Mouse (Mus musculus): ENCODE results near the gene Znrd1as.

The Znrd1as gene

DNA sequence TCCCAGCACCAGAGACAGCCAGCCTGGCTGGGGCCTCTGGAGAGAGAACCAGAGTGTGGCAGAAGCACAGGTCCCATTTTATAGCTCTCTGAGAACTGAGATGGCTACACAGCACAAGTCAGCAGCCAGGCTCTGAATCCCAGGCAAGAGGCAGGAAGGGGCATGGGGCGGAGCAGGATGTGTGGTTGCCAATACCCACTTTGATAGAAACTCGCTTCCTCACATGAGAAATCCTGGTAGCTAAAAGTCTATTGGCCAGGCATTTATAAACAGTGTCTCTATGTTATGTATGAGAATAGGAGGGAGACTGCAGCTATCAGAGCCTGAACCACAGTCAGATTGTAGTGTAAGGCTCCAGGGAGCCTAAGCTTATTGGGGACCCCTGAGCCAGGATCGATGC lies 14.4 kb downstream of the Znrd1as start:
- POLR2A ChIA-PET: interaction anchor here (0.6 to 13.6 kb wide), 89 partner anchors 9 to 1134 kb away, joined by 3 to 424 read pairs (median 6); partner anchors contain the start of genes 2410137M14Rik (in 4 of the 4), H2-M5 (in 4 of the 4), Znrd1 (in 4 of the 4) and Znrd1as (in 4 of the 4)
- CTCF ChIA-PET: interaction anchor here in 3 of 4 experiments (0.8 to 1.3 kb wide), 10 partner anchors 8 to 77 kb away, joined by 3 to 6 read pairs (median 4); partner anchors contain the start of genes Gabbr1 (in 2 of the 3), 2410137M14Rik (in 1 of the 3) and H2-M5 (in 1 of the 3)

GRCm38 (mm10) chr17:36973271-36973787 lies 14.9 kb downstream of the Znrd1as start:
- CTCF ChIA-PET: interaction anchor here in 3 of 4 experiments (0.8 to 1.3 kb wide), 10 partner anchors 8 to 77 kb away, joined by 3 to 6 read pairs (median 4); partner anchors contain the start of genes Gabbr1 (in 2 of the 3), 2410137M14Rik (in 1 of the 3) and H2-M5 (in 1 of the 3)
- POLR2A ChIA-PET: interaction anchor here (0.6 to 13.6 kb wide), 91 partner anchors 9 to 1135 kb away, joined by 3 to 424 read pairs (median 6); partner anchors contain the start of genes 2410137M14Rik (in 4 of the 4), H2-M5 (in 4 of the 4), Znrd1 (in 4 of the 4) and Znrd1as (in 4 of the 4)

DNA sequence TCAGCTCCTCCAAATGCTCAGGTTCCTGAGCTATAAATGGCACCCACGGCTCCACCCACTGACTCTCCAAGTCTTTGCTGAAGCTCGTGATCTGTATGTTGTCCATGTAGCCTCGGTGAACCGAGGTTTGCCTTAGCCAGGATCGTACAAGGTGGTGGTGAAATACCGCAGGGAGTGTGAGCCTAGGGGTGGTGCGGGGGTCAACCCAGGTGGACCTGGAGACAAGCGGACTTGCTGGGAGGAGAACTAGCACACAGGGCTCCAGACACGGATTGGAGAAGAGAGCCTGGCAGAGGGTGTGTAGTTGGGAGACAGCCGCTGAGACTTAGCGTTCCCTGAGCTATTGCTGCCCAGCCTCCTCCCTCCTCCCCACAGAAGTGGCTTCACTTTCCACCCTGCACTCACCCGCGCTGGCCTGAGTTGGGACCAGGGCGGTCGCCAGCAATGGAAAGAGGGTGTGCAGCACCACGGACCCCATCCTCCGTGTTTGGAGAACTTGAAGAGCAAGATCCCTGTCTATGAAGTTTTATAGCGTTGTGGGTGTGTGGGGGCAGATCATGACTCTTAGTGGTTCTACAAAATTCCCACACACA lies 22.9 kb downstream of the Znrd1as start, which contains the start of gene 2410137M14Rik:
2410137M14Rik (minus strand) TSS at position 17 of the 593 bp plus-strand sequence.
- POLR2A ChIA-PET: interaction anchor here (0.5 to 10.9 kb wide), 66 partner anchors 8 to 209 kb away, joined by 3 to 469 read pairs (median 9); partner anchors contain the start of genes Gabbr1 (in 4 of the 4), H2-M5 (in 3 of the 4), Trim26 (in 2 of the 4) and Zfp57 (in 2 of the 4)
- CTCF ChIA-PET: interaction anchor here in 2 of 4 experiments (0.8 to 2.1 kb wide), 5 partner anchors 9 to 157 kb away, joined by 3 to 7 read pairs (median 3); no protein-coding TSS in a partner anchor

DNA sequence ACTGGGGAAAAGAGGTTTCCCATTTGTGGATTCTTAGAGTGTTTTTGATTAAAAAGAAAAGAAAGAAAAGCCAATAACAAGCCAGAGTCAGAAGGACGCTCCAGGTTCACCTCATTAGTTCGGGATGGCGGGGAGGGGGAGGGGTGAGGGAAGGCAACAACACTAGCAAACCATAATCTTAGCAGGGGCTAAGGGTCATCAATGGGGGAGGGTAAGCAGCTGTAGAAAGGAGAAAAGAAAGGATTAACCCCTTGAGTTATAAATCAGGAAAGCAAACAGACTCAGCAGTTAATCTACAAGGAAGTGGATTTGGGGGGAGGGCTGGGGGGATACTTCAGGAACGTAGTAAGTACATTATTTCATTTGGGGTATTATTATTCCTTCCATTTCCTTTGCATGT lies 23.5 kb downstream of the Znrd1as start:
- ChIA-PET POLR2A (interaction anchor here (0.6 to 10.9 kb wide), 66 partner anchors 7 to 209 kb away, joined by 3 to 469 read pairs (median 9); partner anchors contain the start of genes Gabbr1 (in 4 of the 4), H2-M5 (in 2 of the 4), Trim26 (in 2 of the 4) and Zfp57 (in 2 of the 4)), CTCF (interaction anchor here in 2 of 4 experiments (0.7 to 2.1 kb wide), 5 partner anchors 15 to 158 kb away, joined by 3 to 7 read pairs (median 3); no protein-coding TSS in a partner anchor)

GRCm38 (mm10) chr17:36982253-36983155 lies 24.1 kb downstream of the Znrd1as start:
- ChIA-PET CTCF (interaction anchor here in 2 of 4 experiments (0.7 to 2.1 kb wide), 5 partner anchors 15 to 159 kb away, joined by 3 to 7 read pairs (median 3); no protein-coding TSS in a partner anchor), POLR2A (interaction anchor here (0.6 to 10.9 kb wide), 70 partner anchors 9 to 215 kb away, joined by 3 to 469 read pairs (median 7); partner anchors contain the start of genes Gabbr1 (in 4 of the 4), Trim26 (in 2 of the 4), Zfp57 (in 2 of the 4) and Znrd1 (in 2 of the 4))

- POLR2A ChIA-PET: interaction anchor here (0.5 to 10.9 kb wide), 35 partner anchors 8 to 908 kb away, joined by 3 to 469 read pairs (median 5); partner anchors contain the start of genes 2410137M14Rik (in 1 of the 4), Gabbr1 (in 1 of the 4), Ppp1r11 (in 1 of the 4) and Trim26 (in 1 of the 4)
- CTCF ChIA-PET: interaction anchor here in 2 of 4 experiments (0.5 to 1.0 kb wide), 2 partner anchors 55 to 96 kb away, joined by 3 to 6 read pairs; no protein-coding TSS in a partner anchor
Observed at GRCm38 (mm10) chr17:36988475-36988874, 30.1 kb downstream of the Znrd1as start.

DNA sequence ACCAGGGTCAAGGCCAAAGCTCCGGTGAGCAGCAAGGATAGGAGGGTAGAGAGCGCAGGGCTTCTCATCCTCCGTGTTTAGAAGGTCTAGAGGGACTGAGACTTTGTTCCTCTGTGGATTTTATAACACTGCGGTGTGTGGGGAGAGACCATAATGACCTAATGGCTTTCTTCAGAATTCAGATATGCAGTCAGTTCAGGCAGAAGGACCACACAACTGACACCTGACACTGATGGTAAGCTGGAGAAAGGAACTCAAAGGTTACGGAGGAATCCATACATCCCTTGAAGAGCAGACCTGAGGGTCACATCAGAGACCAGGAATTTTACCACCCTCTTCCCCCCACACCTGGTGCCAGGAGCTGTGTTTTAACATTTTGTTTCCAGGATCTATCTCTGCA lies 31.0 kb downstream of the Znrd1as start, which contains the start of gene H2-M5:
H2-M5 (minus strand) TSS at position 101 of the 400 bp plus-strand sequence.
- ChIA-PET CTCF (interaction anchor here in 3 of 4 experiments (0.6 to 1.1 kb wide), 5 partner anchors 14 to 96 kb away, joined by 3 to 5 read pairs (median 3); no protein-coding TSS in a partner anchor), POLR2A (interaction anchor here (0.5 to 10.9 kb wide), 40 partner anchors 8 to 94 kb away, joined by 3 to 469 read pairs (median 4); partner anchors contain the start of genes 2410137M14Rik (in 3 of the 4), Znrd1 (in 2 of the 4), Znrd1as (in 2 of the 4) and Mog (in 1 of the 4))

- ChIA-PET POLR2A (interaction anchor here in 2 of 4 experiments (0.9 to 32.1 kb wide), 16 partner anchors 6 to 56 kb away, joined by 3 to 469 read pairs (median 10); partner anchors contain the start of genes 2410137M14Rik (in 2 of the 2), H2-M5 (in 1 of the 2), Mog (in 1 of the 2) and Zfp57 (in 1 of the 2)), CTCF (interaction anchor here in 1 of 4 experiments (1.1 kb wide), 1 partner anchor 76 kb away, joined by 5 read pairs; no protein-coding TSS in a partner anchor)
Observed at GRCm38 (mm10) chr17:36990630-36991029, 32.2 kb downstream of the Znrd1as start.

- POLR2A ChIA-PET: interaction anchor here (0.7 to 32.1 kb wide), 26 partner anchors 8 to 213 kb away, joined by 3 to 469 read pairs (median 6); partner anchors contain the start of genes 2410137M14Rik (in 3 of the 4), H2-M5 (in 1 of the 4), Trim26 (in 1 of the 4) and Zfp57 (in 1 of the 4)
- CTCF ChIA-PET: interaction anchor here (0.6 to 1.2 kb wide), 6 partner anchors 9 to 1113 kb away, joined by 3 to 5 read pairs (median 3); partner anchors contain the start of genes 2410137M14Rik (in 1 of the 4) and Dhx16 (in 1 of the 4)
Observed at GRCm38 (mm10) chr17:36992336-36993104, 34.1 kb downstream of the Znrd1as start.

GRCm38 (mm10) chr17:36993770-36994325 lies 35.5 kb downstream of the Znrd1as start:
- ChIA-PET POLR2A (interaction anchor here (0.5 to 32.1 kb wide), 31 partner anchors 8 to 90 kb away, joined by 3 to 469 read pairs (median 6); partner anchors contain the start of genes 2410137M14Rik (in 3 of the 4), H2-M5 (in 1 of the 4) and Ppp1r11 (in 1 of the 4)), CTCF (interaction anchor here in 2 of 4 experiments (0.6 to 0.7 kb wide), 2 partner anchors 35 to 56 kb away, joined by 3 to 4 read pairs; no protein-coding TSS in a partner anchor)

DNA sequence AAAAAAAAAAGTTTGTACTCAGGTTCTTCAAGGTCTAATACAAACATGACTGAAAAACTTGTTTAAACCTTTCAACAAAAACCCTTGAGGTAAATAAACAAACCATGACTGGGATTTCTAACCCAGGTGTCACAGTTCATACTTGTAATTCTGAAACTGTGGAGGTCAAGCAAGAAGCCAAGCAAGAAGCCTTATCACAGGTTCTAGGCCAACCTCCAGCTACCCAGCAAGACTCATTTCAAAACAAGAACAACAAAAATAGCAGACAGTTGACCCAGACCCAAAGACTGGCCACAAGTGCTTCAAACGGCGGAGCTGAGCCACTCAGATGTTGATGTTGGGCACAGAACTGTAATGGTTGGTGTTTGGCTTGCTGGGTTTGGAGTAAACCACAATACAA lies 36.1 kb downstream of the Znrd1as start:
- POLR2A ChIA-PET: interaction anchor here (0.5 to 32.1 kb wide), 29 partner anchors 8 to 159 kb away, joined by 3 to 469 read pairs (median 11); partner anchors contain the start of genes 2410137M14Rik (in 4 of the 4), H2-M5 (in 1 of the 4), Ppp1r11 (in 1 of the 4) and Znrd1 (in 1 of the 4)
- CTCF ChIA-PET: interaction anchor here in 1 of 4 experiments (1.2 kb wide), 1 partner anchor 22 kb away, joined by 6 read pairs; no protein-coding TSS in a partner anchor

- ChIA-PET POLR2A (interaction anchor here (0.7 to 32.1 kb wide), 44 partner anchors 8 to 88 kb away, joined by 3 to 469 read pairs (median 7); partner anchors contain the start of genes 2410137M14Rik (in 4 of the 4), Znrd1 (in 3 of the 4), Znrd1as (in 3 of the 4) and Gabbr1 (in 2 of the 4)), CTCF (interaction anchor here in 2 of 4 experiments (0.7 to 1.3 kb wide), 3 partner anchors 23 to 85 kb away, joined by 3 to 6 read pairs (median 4); no protein-coding TSS in a partner anchor)
Observed at GRCm38 (mm10) chr17:36995448-36995847, 37.1 kb downstream of the Znrd1as start.

DNA sequence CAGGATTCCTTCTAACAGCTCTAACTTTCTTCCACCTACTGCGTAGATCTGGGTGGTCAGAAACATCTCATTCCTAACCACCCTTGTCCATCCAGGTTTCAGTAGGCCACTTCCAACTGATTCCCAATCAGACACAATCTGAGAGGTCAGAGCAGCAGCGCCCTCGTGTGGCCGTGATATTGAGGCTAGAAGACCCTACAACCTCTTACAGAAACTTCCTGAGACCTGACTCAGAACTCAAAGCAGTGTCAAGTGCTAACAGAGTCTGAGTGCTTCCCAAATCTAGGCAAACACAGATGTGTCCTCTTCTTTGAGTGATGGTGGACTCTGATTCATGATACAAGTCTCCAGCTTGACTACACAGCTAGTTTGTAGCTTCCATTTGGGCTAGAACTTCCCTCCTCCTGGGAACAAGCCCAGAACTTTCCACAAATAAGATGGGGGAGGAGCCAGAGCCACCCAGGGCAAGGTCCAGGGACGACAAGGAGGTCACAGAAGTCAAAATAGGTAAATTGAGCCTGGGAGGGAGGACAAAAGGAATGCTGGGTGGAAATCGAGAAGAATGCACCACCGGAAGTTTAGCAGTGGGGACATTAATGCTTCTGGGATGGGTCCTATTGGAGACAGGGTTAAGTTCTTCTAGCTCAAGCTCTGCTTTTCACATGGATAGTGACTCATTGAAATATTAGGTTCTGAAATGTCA lies 38.8 kb downstream of the Znrd1as start:
- CTCF ChIA-PET: interaction anchor here in 3 of 4 experiments (0.7 to 1.5 kb wide), 11 partner anchors 10 to 1208 kb away, joined by 3 to 6 read pairs (median 3); partner anchors contain the start of genes Znrd1 (in 1 of the 3) and Znrd1as (in 1 of the 3)
- POLR2A ChIA-PET: interaction anchor here (0.5 to 32.1 kb wide), 81 partner anchors 8 to 1078 kb away, joined by 3 to 469 read pairs (median 5); partner anchors contain the start of genes 2410137M14Rik (in 4 of the 4), Gabbr1 (in 4 of the 4), H2-M5 (in 3 of the 4) and Mog (in 2 of the 4)

DNA sequence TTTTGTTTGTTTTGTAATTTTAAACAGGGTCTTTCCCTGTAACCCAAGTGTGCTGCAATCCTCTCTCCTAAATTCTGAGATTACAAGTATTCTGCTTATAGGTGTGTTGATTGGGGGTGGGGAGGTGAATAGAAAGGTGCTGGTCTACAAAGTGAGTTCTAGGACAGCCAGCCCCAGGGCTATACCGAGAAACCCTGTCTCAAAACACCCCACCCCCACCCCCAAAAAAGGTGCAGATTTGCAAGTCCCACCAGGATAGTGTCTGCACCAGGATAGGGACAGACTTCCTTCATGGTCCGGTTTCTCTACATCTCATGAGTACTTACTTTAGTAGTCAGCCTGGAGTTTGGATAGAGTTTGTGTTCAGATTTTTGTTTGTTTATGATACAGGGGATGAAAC lies 40.1 kb downstream of the Znrd1as start:
- CTCF ChIA-PET: interaction anchor here in 2 of 4 experiments (1.0 to 1.5 kb wide), 2 partner anchors 9 to 51 kb away, joined by 3 read pairs; no protein-coding TSS in a partner anchor
- POLR2A ChIA-PET: interaction anchor here (0.5 to 32.1 kb wide), 45 partner anchors 9 to 217 kb away, joined by 3 to 469 read pairs (median 11); partner anchors contain the start of genes 2410137M14Rik (in 3 of the 4), H2-M5 (in 3 of the 4), Znrd1 (in 3 of the 4) and Znrd1as (in 3 of the 4)
